Mouse (Mus musculus): ENCODE results near the gene Tas2r116. TPM values are rescaled to one million over a fixed set of nuclear protein-coding genes. Genes with fewer than 3 reads are reported as not detected.

Tas2r116 gene
- total RNA-seq (2015) (not detected in 2 replicates), total RNA-seq (2017) (not detected in 2 replicates)

DNA sequence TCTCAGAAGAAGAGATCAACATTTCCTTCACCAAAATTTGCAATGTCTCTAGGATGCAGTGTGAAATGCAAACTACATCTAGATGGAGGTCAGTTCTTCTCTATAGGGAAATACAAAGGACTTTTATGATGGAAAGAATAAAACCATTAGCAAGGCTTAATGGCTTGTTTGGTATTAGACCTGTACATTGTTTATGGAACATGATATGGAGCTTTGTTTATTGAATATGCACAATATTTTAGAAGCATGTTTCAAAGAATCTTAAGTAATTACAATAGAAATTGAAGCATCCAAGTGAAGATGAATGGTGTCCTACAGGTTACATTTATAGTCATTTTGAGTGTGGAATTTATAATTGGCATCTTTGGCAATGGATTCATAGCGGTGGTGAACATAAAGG, at the start of gene Tas2r116:
Gene Tas2r116, plus strand, starts transcription at position 301 of the 400 bp plus-strand sequence.
- no peak for ATAC-seq (replicated peaks; ENCODE audit: poor library complexity)

- no peak for ATAC-seq (replicated peaks; ENCODE audit: poor library complexity)
These were observed 8.4 kb upstream of the Tas2r116 start, which contains the start of gene Tas2r123 for GRCm38 (mm10) chr6:132846842-132847241. Gene Tas2r123, plus strand, starts transcription at chr6:132847142.

- ATAC-seq (replicated peaks; ENCODE audit: poor library complexity): no peak
These were observed 12.5 kb downstream of the Tas2r116 start, which contains the start of gene Tas2r110 for GRCm38 (mm10) chr6:132867708-132868107. Gene Tas2r110, plus strand, starts transcription at chr6:132868008.

DNA sequence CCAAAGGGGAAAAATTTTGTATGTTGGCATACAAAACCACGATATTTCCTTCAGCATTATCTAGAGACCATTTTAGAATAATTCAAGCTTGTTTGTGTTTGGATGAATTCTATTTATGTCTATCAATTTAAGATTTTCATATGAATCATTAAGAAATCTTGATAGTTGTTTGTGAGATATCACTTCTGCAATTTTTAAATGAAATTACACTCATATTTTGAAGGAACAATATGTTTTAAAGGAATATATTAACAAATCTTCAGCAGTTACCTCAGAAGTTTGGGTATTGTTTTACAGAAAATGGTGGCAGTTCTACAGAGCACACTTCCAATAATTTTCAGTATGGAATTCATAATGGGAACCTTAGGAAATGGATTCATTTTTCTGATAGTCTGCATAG, 37.5 kb downstream of the Tas2r116 start, which contains the start of gene Tas2r113:
Gene Tas2r113, plus strand, starts transcription at position 301 of the 400 bp plus-strand sequence.
- ATAC-seq (replicated peaks; ENCODE audit: poor library complexity): no peak

Other genes starting within 250 kb of the Tas2r116 start
- gene A630073D07Rik, start 203.9 kb upstream of the Tas2r116 start, total RNA-seq (2015): 0.17 TPM in 1 of 2 replicates, not detected in the other
- not detected in 2 replicates for gene A630073D07Rik, start 203.9 kb upstream of the Tas2r116 start, total RNA-seq (2017)
- gene Tas2r120, start 198.5 kb upstream of the Tas2r116 start, total RNA-seq (2015): not detected in 2 replicates
- not detected in 2 replicates for gene Tas2r120, start 198.5 kb upstream of the Tas2r116 start, total RNA-seq (2017)
- gene Tas2r121, start 154.4 kb upstream of the Tas2r116 start, total RNA-seq (2015): not detected in 2 replicates
- not detected in 2 replicates for gene Tas2r121, start 154.4 kb upstream of the Tas2r116 start, total RNA-seq (2017)
- not detected in 2 replicates for gene Tas2r122, start 143.5 kb upstream of the Tas2r116 start, total RNA-seq (2015)
- gene Tas2r122, start 143.5 kb upstream of the Tas2r116 start, total RNA-seq (2017): not detected in 2 replicates
- gene Tas2r115, start 117.4 kb upstream of the Tas2r116 start, total RNA-seq (2015): not detected in 2 replicates
- gene Tas2r115, start 117.4 kb upstream of the Tas2r116 start, total RNA-seq (2017): not detected in 2 replicates
- not detected in 2 replicates for gene Tas2r124, start 100.7 kb upstream of the Tas2r116 start, total RNA-seq (2015)
- not detected in 2 replicates for gene Tas2r124, start 100.7 kb upstream of the Tas2r116 start, total RNA-seq (2017)
- not detected in 2 replicates for gene Tas2r102, start 93.3 kb upstream of the Tas2r116 start, total RNA-seq (2015)
- not detected in 2 replicates for gene Tas2r102, start 93.3 kb upstream of the Tas2r116 start, total RNA-seq (2017)
- gene Tas2r136, start 77.3 kb upstream of the Tas2r116 start, total RNA-seq (2015): not detected in 2 replicates
- not detected in 2 replicates for gene Tas2r136, start 77.3 kb upstream of the Tas2r116 start, total RNA-seq (2017)
- not detected in 2 replicates for gene Tas2r117, start 52.6 kb upstream of the Tas2r116 start, total RNA-seq (2015)
- gene Tas2r117, start 52.6 kb upstream of the Tas2r116 start, total RNA-seq (2017): not detected in 2 replicates
- gene Tas2r123, start 8.3 kb upstream of the Tas2r116 start, total RNA-seq (2015): not detected in 2 replicates
- gene Tas2r123, start 8.3 kb upstream of the Tas2r116 start, total RNA-seq (2017): not detected in 2 replicates
- not detected in 2 replicates for gene Tas2r110, start 12.6 kb downstream of the Tas2r116 start, total RNA-seq (2015)
- gene Tas2r110, start 12.6 kb downstream of the Tas2r116 start, total RNA-seq (2017): not detected in 2 replicates
- not detected in 2 replicates for gene Tas2r113, start 37.6 kb downstream of the Tas2r116 start, total RNA-seq (2015)
- not detected in 2 replicates for gene Tas2r113, start 37.6 kb downstream of the Tas2r116 start, total RNA-seq (2017)
- gene Tas2r125, start 54.2 kb downstream of the Tas2r116 start, total RNA-seq (2015): not detected in 2 replicates
- not detected in 2 replicates for gene Tas2r125, start 54.2 kb downstream of the Tas2r116 start, total RNA-seq (2017)
- gene Tas2r129, start 95.7 kb downstream of the Tas2r116 start, total RNA-seq (2015): not detected in 2 replicates
- gene Tas2r129, start 95.7 kb downstream of the Tas2r116 start, total RNA-seq (2017): not detected in 2 replicates
- gene Tas2r131, start 102.5 kb downstream of the Tas2r116 start, total RNA-seq (2015): not detected in 2 replicates
- not detected in 2 replicates for gene Tas2r131, start 102.5 kb downstream of the Tas2r116 start, total RNA-seq (2017)
- not detected in 2 replicates for gene Tas2r109, start 125.5 kb downstream of the Tas2r116 start, total RNA-seq (2015)
- gene Tas2r109, start 125.5 kb downstream of the Tas2r116 start, total RNA-seq (2017): not detected in 2 replicates
- gene Tas2r103, start 181.7 kb downstream of the Tas2r116 start, total RNA-seq (2015): not detected in 2 replicates
- not detected in 2 replicates for gene Tas2r103, start 181.7 kb downstream of the Tas2r116 start, total RNA-seq (2017)
- not detected in 2 replicates for gene Tas2r140, start 200.4 kb downstream of the Tas2r116 start, total RNA-seq (2015)
- gene Tas2r140, start 200.4 kb downstream of the Tas2r116 start, total RNA-seq (2017): not detected in 2 replicates
- gene Smim10l1, start 249.5 kb downstream of the Tas2r116 start, total RNA-seq (2015): 50.0 and 52.3 TPM in 2 replicates
- gene Smim10l1, start 249.5 kb downstream of the Tas2r116 start, total RNA-seq (2017): 70.7 and 80.0 TPM in 2 replicates

Measured in megakaryocyte progenitor cell, adult 5-6 weeks (primary cell).